Mouse (Mus musculus): ENCODE results near the gene Rad9a. TPM values are rescaled to one million over a fixed set of nuclear protein-coding genes. Genes with fewer than 3 reads are reported as not detected.

The Rad9a gene
- polyA plus RNA-seq, 1 experiment from 2014 or later: 9.0 TPM

- DNase-seq (no peak), ATAC-seq (no peak)
- Histone ChIP-seq H3K9ac (replicated peaks) (no peak overlapping the region), H3K27me3 (ENCODE audit: insufficient read depth, low read length) (peaks cover 20% of the 10 kb centered on the region), H3K27ac (ENCODE audit: low read depth) (peak overlapping the region; percentile 80; the same call in 1 of the 2 replicates), H3K4me2 (ENCODE audit: low read depth, low read length) (peak overlapping the region; percentile 20; the same call in 1 of the 2 replicates), H3K4me3 (ENCODE audit: low read depth, low read length) (no peak overlapping the region), H3K4me1 (ENCODE audit: insufficient read depth) (peaks cover 49% of the 10 kb centered on the region), H3K9me3 (ENCODE audit: low read length) (no peaks in the 10 kb centered on the region), H3K36me3 (replicated peaks; ENCODE audit: insufficient read depth, low read length) (no peaks in the 10 kb centered on the region; the same call in 1 of the 2 replicates)
- WGBS (ENCODE audit: insufficient replicate concordance): 53% methylated on average over 4 of the region's 4 CpGs
- TF ChIP-seq CTCF (IDR thresholded peaks at IDR 0.05; ENCODE audit: low read depth): no peak
- TF ChIP-seq EP300 (IDR thresholded peaks at IDR 0.05; ENCODE audit: low read depth): no peak
Measured at GRCm38 (mm10) chr19:4220416-4220815, 19.0 kb upstream of the Rad9a start.

GRCm38 (mm10) chr19:4219943-4220342, 18.5 kb upstream of the Rad9a start:
- WGBS (ENCODE audit: insufficient replicate concordance): 69% methylated on average over 6 of the region's 6 CpGs
- peaks cover 25% of the 10 kb centered on the region for H3K27me3 ChIP-seq (ENCODE audit: insufficient read depth, low read length)
- H3K9me3 ChIP-seq (ENCODE audit: low read length): no peaks in the 10 kb centered on the region

GRCm38 (mm10) chr19:4218784-4219183, 17.3 kb upstream of the Rad9a start:
- no peak for DNase-seq
- Histone ChIP-seq H3K4me2 (ENCODE audit: low read depth, low read length) (no peak overlapping the region), H3K4me3 (ENCODE audit: low read depth, low read length) (no peak overlapping the region), H3K4me1 (ENCODE audit: insufficient read depth) (peaks cover 62% of the 10 kb centered on the region), H3K27me3 (ENCODE audit: insufficient read depth, low read length) (peaks cover 37% of the 10 kb centered on the region), H3K9ac (replicated peaks) (no peak overlapping the region), H3K27ac (ENCODE audit: low read depth) (0 out of 2 replicates have a peak overlapping the region, but pooled peaks have one; percentile 44), H3K36me3 (replicated peaks; ENCODE audit: insufficient read depth, low read length) (no peaks in the 10 kb centered on the region; the same call in 1 of the 2 replicates), H3K9me3 (ENCODE audit: low read length) (no peaks in the 10 kb centered on the region)
- ATAC-seq: no peak
- TF ChIP-seq CTCF (IDR thresholded peaks at IDR 0.05; ENCODE audit: low read depth) (no peak), EP300 (IDR thresholded peaks at IDR 0.05; ENCODE audit: low read depth) (no peak)
- WGBS (ENCODE audit: insufficient replicate concordance): 44% methylated on average over 1 of the region's 1 CpGs

More at GRCm38 (mm10) chr19:4219943-4220342, 18.5 kb upstream of the Rad9a start:
- Histone ChIP-seq H3K4me2 (ENCODE audit: low read depth, low read length) (no peak overlapping the region), H3K9ac (replicated peaks) (no peak overlapping the region), H3K36me3 (replicated peaks; ENCODE audit: insufficient read depth, low read length) (no peaks in the 10 kb centered on the region; the same call in 1 of the 2 replicates), H3K4me3 (ENCODE audit: low read depth, low read length) (no peak overlapping the region), H3K4me1 (ENCODE audit: insufficient read depth) (peaks cover 54% of the 10 kb centered on the region), H3K27ac (ENCODE audit: low read depth) (no peak overlapping the region)
- ATAC-seq (no peak), DNase-seq (no peak)
- TF ChIP-seq CTCF (IDR thresholded peaks at IDR 0.05; ENCODE audit: low read depth): no peak
- no peak for TF ChIP-seq EP300 (IDR thresholded peaks at IDR 0.05; ENCODE audit: low read depth)

- Histone ChIP-seq H3K27me3 (ENCODE audit: insufficient read depth, low read length) (peaks cover 40% of the 10 kb centered on the region), H3K4me3 (ENCODE audit: low read depth, low read length) (no peak overlapping the region), H3K4me2 (ENCODE audit: low read depth, low read length) (0 out of 2 replicates have a peak overlapping the region, but pooled peaks have one; percentile 4), H3K9me3 (ENCODE audit: low read length) (no peaks in the 10 kb centered on the region), H3K4me1 (ENCODE audit: insufficient read depth) (peaks cover 64% of the 10 kb centered on the region), H3K36me3 (replicated peaks; ENCODE audit: insufficient read depth, low read length) (no peaks in the 10 kb centered on the region; the same call in 1 of the 2 replicates), H3K9ac (replicated peaks) (no peak overlapping the region), H3K27ac (ENCODE audit: low read depth) (peak overlapping the region; percentile 44; the same call in 1 of the 2 replicates)
- DNase-seq (no peak), ATAC-seq (no peak)
- whole genome bisulfite sequencing (ENCODE audit: insufficient replicate concordance): 71% methylated on average over 11 of the region's 11 CpGs
- TF ChIP-seq CTCF (IDR thresholded peaks at IDR 0.05; ENCODE audit: low read depth) (no peak), EP300 (IDR thresholded peaks at IDR 0.05; ENCODE audit: low read depth) (no peak)
Measured at GRCm38 (mm10) chr19:4218293-4218692, 16.8 kb upstream of the Rad9a start.

GRCm38 (mm10) chr19:4217855-4218254, 16.4 kb upstream of the Rad9a start:
- peaks cover 44% of the 10 kb centered on the region for H3K27me3 ChIP-seq (ENCODE audit: insufficient read depth, low read length)
- H3K9ac ChIP-seq (replicated peaks): no peak overlapping the region
- H3K36me3 ChIP-seq (replicated peaks; ENCODE audit: insufficient read depth, low read length): no peaks in the 10 kb centered on the region; the same call in 1 of the 2 replicates
- DNase-seq: no peak
- TF ChIP-seq EP300 (IDR thresholded peaks at IDR 0.05; ENCODE audit: low read depth) (no peak), CTCF (IDR thresholded peaks at IDR 0.05; ENCODE audit: low read depth) (no peak)
- no peaks in the 10 kb centered on the region for H3K9me3 ChIP-seq (ENCODE audit: low read length)
- 63% methylated on average over 3 of the region's 3 CpGs for WGBS (ENCODE audit: insufficient replicate concordance)
- H3K27ac ChIP-seq (ENCODE audit: low read depth): peak overlapping the region; percentile 44; the same call in 1 of the 2 replicates
- H3K4me2 ChIP-seq (ENCODE audit: low read depth, low read length): 0 out of 2 replicates have a peak overlapping the region, but pooled peaks have one; percentile 4
- H3K4me3 ChIP-seq (ENCODE audit: low read depth, low read length): no peak overlapping the region
- ATAC-seq: no peak
- peaks cover 69% of the 10 kb centered on the region for H3K4me1 ChIP-seq (ENCODE audit: insufficient read depth)

GRCm38 (mm10) chr19:4217140-4217539, 15.7 kb upstream of the Rad9a start:
- Histone ChIP-seq H3K4me1 (ENCODE audit: insufficient read depth) (peaks cover 66% of the 10 kb centered on the region), H3K27ac (ENCODE audit: low read depth) (0 out of 2 replicates have a peak overlapping the region, but pooled peaks have one; percentile 6), H3K9ac (replicated peaks) (no peak overlapping the region), H3K9me3 (ENCODE audit: low read length) (no peaks in the 10 kb centered on the region), H3K4me2 (ENCODE audit: low read depth, low read length) (no peak overlapping the region), H3K27me3 (ENCODE audit: insufficient read depth, low read length) (peaks cover 51% of the 10 kb centered on the region), H3K36me3 (replicated peaks; ENCODE audit: insufficient read depth, low read length) (no peaks in the 10 kb centered on the region), H3K4me3 (ENCODE audit: low read depth, low read length) (no peak overlapping the region)
- DNase-seq (no peak), ATAC-seq (no peak)
- TF ChIP-seq CTCF (IDR thresholded peaks at IDR 0.05; ENCODE audit: low read depth) (no peak), EP300 (IDR thresholded peaks at IDR 0.05; ENCODE audit: low read depth) (no peak)
- WGBS (ENCODE audit: insufficient replicate concordance): 49% methylated on average over 5 of the region's 5 CpGs
